Mouse (Mus musculus): ENCODE results near the gene Inpp4b.

- TF ChIP-seq CTCF (IDR thresholded peaks at IDR 0.05; ENCODE audit: low read depth) (no peak), EP300 (optimal IDR thresholded peaks at IDR 0.05) (no peak)
Measured at GRCm38 (mm10) chr8:81635015-81635414, 292.7 kb downstream of the Inpp4b start.

Measured in stomach, postnatal 0 days (tissue).